Mouse (Mus musculus): ENCODE data around the gene Zdhhc17.
A peak's percentile ranks its signal among the peaks of the same experiment; 100 is the strongest.

Gene Zdhhc17

DNA sequence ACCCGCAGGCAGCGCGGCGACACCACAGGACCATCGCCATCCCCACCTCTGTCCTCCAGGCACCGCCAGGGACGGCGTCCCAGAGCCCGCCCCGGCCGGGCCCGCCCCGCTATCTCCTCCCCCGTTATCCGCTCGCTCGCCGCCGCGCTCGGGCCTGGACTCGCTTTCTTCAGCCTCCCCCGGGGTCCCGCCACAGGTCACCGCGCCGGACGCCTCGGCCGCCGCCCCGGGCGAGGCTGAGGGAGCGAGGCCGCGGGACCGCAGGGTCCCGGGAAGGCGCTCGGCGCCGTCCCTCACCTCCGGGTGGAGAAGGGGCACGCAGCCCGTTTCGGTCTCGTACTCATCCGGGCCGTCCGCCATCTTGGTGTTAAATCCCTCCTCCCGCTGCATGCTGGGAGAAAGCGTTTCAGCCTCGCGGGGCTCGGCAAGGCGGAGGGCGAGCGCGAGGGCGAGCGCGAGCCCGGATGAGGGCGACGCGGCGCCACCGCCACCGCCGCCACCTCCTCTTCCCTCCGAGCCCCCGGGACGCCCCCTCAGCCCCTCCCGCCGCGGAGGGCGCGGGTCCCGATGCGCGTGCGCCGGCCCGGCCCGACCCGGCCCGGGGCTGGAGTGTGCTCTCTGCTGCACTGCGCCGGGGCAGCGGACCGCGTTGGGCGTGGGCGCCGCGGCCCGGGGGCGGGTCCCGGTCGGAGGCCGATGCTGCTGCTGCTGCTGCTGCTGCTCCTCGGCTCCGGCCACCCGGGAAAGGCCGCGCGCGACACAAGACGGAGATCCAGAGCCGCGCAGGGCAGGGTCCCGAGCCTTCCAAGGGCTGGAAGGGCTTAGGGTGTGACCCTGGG is at the start of gene Zdhhc17:
Gene Zdhhc17, minus strand, starts transcription at position 500 of the 839 bp plus-strand sequence.
- DNase-seq (ENCODE audit: low spot score in 2 of 2), result peak; percentile 85 to 86

DNA sequence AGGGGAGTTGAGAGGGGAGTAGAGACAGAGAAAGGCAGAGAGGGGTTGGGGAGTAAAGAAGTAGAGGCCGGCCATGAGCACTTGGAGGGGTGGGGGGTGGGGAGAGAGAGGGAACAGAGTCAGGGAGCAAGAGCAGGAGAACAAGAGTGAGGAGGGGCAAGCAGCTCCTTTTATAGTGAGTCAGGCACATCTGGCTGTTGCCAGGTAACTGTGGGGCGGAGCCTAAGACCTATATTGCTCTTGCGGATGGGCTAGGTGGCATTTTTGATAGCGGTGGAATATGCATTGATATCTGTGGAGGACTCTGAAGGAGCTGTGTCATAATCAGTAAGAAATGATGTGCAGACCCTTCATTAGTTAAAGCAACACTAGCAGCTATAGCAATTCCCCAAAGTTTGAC is 45.8 kb upstream of the Zdhhc17 start:
- no peak for DNase-seq (ENCODE audit: low spot score in 2 of 2)

DNA sequence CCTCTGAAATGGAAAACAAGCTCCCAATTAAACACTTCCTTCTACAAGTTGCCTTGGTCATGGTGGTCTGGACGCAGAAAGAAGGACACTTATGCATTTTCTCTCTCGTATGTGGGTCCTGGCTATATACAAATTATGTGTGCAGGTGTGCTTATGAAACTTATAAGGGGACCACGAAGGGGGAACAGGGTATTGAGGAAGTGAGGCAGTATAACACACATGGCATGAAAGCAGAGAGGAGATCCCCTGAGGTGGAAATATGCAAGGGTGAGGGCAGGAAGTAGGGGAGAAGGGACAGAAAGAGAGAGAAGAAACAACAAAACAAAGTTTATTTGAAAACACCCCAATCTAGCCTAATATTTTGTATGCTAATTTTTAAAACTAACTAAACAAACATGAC is 41.7 kb upstream of the Zdhhc17 start:
- DNase-seq (ENCODE audit: low spot score in 2 of 2), result no peak

DNA sequence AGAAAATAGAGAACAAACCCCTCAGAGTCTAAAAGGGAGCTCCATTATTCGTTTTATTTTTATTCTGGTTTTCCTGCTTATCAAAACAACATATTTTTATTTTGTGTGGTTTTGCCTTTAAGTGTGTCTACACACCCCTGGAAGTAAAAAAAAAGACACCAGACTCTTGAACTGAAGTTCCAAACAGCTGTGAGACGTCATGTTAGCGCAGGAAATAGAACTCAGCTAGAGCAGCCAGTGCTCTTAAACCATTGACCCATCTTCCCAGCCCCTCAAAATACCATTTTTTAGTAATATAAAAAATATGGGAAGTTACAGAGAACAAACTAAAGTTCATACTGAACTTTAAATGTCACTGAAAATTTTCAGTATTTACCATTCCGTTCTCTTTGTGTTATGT is 40.6 kb upstream of the Zdhhc17 start:
- no peak for DNase-seq (ENCODE audit: low spot score in 2 of 2)

DNA sequence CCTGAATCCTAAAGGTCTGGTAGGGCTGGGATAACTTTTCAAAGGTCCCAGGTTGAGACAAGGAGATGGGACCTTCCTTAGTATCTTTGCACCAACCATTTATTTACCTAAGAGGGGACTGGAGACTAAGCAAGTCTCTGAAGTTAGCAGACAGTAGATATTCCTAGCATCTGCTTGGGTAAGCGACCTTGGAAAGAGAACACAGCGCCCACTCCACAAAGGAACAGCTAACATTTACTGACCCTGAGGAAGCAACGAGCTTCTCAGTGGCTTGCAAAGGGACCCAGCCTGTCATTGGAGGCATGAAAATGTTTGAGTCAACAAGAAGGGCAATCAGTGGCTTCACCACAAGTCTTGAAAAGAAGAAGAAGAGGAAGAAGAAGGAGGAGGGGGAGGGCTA is 40.1 kb upstream of the Zdhhc17 start:
- DNase-seq (ENCODE audit: low spot score in 2 of 2), result no peak

DNA sequence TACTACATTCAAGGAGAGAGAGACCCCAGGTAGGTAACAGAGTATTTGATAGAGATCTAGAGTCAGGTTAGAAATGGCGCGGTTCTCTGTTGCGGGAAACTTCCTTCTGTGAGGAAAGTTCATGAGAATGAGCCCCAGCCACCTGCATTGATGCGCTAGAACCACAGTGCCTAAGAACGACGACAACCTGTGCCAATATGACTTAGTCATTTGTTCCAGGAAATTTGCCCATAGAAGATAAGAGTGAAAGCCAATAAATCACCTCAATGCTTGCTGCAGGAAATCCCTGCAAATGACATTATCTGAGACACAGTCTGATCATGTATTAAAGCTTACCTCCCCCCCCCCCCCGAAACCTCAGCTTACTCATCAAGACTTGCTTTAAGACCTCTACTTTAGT is 38.0 kb upstream of the Zdhhc17 start:
- DNase-seq (ENCODE audit: low spot score in 2 of 2), result peak; percentile 13 to 16

DNA sequence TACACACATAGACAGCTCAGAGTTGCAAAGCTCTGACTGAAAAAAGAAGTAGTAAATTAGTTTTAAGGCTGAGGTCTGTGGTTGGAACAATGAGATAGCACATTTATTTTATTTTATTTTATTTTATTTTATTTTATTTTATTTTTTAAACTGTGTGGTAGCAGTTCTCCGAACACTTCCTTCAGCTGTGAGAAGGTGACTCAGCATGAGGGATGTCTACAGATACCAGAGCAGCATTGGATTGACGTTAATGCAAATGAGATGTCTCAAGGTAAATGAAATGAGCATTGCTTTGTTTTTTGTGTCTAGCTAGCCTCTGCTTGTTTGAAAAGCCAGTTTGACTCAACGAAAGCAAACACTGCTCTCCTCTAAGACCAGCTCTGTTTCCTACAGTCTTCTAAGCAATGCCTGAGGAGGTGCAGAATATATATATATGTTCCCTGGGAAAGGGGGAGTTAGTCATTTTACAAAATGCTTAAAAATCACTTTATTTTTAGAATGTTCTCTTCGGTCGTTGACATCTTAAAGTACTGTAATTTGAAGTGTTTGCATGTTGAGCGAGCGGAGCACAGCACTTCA is 30.2 kb upstream of the Zdhhc17 start:
- DNase-seq (ENCODE audit: low spot score in 2 of 2), result no peak

DNA sequence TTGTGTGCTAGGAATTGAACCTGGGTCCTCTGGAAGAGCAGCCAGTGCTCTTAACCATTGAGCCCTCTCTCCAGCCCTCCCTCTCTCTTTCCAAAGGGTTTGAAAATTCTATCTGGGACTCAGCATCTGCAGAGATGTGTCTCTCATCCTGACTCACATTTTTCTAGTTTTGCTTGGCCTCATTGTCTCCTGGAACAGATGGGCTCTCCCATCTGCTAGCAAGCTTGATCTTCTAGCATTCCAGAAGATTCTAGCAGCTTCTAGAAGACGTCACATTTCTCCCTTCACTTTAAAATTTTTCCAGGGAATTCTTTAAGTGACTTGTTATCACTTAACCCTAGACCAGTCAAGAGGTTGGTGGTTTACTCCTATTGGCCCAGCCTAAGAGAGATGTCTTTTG is 26.9 kb upstream of the Zdhhc17 start:
- no peak for DNase-seq (ENCODE audit: low spot score in 2 of 2)

DNA sequence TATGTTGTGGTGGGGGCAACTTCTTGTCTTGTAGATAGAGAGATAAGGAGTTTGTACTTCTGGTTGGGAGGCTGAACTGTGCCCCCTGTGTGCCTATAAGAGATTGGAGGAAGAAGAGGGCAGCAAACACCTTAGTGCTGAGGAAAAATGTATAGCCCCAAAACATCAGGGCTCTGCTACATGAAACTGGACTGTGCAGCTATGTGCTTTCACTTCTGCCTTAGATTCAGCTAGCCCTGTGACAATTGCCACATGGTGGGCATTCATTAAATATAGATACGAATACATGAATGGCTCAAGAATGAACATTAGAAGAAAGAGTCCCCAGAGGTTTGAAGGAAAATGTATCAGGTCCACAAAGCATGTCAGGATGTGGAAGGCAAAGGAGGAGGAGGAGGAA is 25.2 kb upstream of the Zdhhc17 start:
- DNase-seq (ENCODE audit: low spot score in 2 of 2), result no peak

DNA sequence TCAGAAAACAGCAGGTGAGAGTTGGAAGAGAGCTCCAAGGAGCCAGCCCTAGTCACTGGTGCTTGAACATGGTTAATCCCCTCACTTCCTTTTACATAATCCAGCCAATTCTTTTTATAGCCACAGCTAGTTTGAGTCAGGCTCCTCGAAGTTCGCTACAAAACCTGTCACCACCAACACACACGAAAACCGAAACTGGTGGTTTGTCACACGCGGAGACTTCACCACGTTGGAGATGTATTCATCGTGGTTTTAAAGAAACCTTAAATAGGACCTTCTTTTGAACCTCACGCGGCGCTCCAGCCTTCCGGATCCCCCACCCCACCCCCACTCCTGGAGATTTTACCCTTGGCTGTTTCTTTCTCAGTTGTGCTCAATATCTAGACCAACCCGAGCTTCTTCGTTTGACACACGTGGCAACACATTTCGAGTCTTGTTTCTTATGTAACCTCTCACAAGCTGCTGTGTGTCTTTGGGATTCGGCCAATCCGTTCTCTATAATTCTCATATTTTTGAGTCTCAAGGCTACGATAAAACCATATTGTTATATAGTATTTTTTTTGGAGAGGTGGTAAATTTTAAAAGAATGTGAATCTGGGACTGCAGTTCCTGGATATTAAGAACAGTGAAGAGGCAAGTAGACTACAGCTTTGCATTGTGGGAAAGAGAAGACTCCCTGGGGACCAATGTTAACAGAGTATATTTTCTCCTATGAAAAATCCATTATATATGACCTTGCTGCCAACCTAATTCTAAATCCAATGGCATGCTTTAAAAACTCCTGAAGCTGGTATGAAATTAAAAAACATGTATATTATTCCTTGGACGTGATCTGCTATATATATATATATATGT is 21.8 kb upstream of the Zdhhc17 start:
- DNase-seq (ENCODE audit: low spot score in 2 of 2), result no peak

DNA sequence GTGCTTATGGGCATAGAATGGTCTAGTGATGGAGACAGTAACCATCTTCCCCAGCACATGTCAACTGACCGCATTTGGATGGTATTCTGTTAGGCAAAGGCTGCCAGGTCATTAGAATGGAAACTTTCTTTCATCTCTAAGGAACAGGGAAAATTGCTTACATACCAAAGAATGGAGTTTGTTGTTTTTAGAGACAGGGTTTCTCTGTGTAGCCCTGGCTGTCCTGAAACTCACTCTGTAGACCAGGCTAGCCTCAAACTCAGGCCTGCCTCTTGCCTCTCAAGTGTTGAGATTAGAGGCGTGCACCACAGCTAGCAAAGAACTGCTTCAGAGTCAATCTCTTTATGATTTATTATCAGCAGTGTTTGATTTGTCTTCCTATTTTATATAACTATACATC is 20.9 kb upstream of the Zdhhc17 start:
- DNase-seq (ENCODE audit: low spot score in 2 of 2), result no peak

DNA sequence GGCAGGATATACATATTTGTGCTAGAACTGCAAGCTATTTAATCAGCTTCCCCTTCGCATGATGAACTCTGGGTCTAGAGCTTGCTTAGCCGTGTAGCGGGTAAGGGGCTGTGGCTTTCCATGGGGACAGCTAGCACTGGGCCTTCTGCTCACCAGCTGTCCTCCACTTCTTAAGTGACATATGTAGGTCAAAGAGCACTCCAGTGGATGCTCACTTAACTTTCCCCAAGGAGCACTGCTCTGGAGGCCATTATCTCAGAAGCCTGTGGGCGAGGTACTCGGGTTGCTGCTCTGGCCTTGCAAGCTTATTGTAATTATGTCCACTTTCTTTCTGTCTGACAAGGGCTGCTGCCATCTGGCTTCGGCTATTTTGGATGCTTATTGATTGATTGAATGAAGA is 16.2 kb upstream of the Zdhhc17 start:
- DNase-seq (ENCODE audit: low spot score in 2 of 2), result no peak

DNA sequence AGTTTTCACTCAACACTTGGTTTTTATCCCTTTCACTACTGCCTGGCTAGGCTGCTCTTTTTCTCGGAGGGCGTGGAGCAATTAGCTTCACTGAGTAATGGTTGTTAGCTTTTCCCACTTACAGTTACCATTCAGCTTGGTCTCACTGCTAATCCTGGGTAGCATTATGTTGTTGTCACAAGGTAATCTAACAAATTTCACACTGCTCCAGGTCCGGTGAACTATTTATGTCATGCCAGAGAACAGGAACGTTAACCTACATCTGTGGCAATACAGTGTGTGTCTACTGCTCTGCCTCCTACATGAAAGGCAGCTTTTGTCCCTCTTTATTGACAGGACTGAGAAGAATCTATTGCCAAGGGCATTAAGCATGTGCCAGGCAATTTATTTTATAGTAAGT is 14.8 kb upstream of the Zdhhc17 start:
- no peak for DNase-seq (ENCODE audit: low spot score in 2 of 2)

DNA sequence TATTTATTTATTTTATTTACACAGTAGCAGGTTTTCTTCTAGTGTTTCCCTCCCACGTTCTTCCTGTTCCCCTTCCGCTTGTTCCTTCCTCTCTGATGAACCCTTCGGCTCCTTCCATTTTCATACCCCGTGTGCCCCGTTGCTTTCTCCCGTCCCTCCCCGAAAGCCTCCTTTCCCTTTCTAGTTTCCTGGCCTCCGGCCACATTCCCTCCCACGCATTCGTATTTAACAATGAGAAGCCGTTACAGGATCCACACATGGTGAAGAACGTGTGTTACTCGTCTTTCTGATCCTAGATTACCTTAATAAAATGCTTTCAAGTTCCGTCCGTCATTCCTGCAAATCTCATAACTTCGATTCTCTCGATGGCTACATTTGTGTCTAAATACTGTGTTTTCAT is 4.5 kb upstream of the Zdhhc17 start:
- no peak for DNase-seq (ENCODE audit: low spot score in 2 of 2)

DNA sequence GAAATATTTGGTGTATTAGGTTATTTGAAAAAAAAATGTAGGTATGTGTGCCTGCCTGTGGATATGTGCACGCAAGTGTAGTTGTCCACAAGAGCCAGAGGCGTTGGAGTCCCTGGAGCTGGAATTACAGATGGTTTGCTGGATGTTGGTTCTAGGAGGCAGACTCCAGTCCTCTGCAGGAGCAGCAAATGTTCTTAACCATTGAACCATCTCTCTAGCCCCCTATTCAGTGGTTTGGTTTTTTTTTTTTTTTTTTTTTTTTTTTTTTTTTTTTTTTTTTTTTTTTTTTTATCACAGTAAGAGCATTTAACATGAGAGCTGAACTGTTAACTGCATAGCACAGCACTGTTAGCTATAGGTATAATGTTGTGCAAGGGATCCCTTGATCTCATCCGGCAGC is 3.3 kb upstream of the Zdhhc17 start:
- no peak for DNase-seq (ENCODE audit: low spot score in 2 of 2)

DNA sequence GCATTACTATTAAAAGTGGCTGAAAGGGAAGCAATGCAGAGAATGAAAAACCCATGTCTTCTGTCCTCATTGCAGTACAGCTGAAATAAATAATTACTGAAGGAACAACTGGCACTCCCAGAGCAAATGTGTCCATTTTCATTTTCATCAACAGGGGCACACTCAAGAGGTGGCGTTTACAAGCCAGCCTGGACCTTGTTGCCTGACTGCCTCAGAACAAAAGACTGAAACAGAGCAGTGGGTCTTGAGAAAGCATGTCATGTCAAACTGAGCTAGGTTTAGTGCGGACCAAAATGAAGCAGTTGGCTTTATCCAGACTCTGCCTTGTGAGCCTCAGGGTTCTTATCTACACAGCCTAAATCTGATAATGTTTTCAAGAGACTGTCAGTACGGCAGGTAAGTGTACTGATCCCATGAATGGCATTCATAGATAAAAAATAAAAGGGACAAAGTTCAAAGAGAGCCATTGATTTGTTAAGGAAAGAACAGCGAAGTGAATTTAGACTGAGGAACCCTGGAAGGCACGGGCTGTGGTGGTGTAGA is 2.6 kb upstream of the Zdhhc17 start:
- no peak for DNase-seq (ENCODE audit: low spot score in 2 of 2)

DNA sequence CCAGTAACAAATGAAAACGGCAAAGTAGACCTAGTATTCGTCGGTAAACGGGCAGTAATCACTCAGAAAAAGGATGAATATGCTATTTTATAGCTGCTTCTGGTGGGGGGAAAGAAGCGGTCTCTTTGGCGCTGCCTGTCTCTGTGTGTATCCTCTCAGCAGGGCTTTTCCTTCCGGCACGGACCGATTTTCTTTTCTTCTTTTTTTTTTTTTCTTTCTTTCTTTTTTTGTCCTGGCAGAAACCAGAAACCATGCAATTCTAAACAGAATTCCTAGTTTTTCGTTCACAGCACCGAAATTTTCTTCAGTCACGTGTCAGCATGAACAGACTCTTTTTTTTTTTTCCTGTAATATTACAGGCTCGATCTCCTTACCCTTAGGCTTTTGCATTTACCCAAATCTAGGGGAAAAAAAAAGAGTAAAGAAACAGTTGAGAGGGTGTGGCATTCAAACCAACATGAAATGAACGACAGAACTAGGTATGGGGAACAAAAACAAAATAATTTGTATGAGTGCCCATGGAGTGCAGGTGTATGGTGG is 1.4 kb upstream of the Zdhhc17 start:
- DNase-seq (ENCODE audit: low spot score in 2 of 2), result no peak

DNA sequence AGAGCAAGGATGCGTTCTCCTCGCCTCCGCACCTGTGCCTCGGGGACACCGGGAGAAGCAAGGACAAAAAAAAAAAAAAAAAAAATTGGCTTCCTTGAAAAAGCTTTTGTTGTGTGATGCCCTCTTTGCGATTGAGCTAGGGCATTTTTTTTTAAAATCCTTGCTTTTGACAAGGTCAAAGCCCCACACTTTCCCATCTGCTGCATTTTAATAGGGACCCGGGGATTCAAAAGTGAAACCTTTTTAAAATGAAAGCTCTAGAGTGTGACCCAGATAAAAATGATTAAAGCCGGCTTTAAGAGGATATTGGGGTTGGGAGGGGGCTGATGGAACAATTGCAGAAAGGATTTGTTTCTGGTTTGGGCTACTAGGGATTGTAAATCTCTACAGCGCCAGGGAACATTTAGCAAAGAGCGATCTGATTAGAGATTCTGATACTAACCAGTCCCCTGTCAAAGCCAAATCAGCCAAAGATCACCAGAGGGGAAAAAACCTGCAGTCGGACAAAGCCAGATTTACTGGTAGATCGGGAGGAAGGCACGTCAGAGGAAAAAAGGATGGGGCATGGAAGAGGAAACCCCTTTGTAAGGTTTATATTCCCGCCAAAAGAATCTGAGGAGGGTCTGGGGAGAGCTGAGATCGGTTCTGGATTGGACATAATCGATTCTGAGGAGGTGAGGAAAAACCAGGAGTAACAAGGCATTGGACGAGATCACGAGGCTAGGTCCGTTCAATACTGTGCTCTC is 713 bp upstream of the Zdhhc17 start:
- DNase-seq (ENCODE audit: low spot score in 2 of 2), result no peak

DNA sequence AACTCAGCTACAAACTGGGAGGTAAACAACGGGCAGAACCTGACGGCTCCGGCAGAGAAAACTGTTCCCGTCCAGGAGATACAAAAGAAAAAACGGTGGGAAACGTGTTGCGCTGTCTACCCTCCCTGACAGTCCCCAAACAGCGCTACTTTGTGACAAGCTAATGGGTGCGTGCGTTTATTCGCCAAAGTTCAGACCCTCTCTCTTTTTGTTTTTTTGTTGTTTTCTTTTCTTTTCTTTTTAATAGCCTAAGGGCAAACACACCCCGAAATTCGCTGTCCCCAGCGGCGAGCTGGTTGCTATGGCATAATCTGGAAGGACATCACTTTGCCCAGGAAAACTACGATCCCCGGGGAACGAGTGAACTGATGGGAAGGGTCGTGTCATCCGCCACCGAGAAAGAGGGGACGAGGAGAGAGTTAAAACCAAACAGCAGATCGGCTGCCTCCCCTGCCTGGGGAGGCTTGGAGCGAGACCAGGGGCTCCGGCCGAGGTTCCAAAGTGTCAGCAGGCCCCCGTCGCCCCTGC is 763 bp downstream of the Zdhhc17 start:
- no peak for DNase-seq (ENCODE audit: low spot score in 2 of 2)

DNA sequence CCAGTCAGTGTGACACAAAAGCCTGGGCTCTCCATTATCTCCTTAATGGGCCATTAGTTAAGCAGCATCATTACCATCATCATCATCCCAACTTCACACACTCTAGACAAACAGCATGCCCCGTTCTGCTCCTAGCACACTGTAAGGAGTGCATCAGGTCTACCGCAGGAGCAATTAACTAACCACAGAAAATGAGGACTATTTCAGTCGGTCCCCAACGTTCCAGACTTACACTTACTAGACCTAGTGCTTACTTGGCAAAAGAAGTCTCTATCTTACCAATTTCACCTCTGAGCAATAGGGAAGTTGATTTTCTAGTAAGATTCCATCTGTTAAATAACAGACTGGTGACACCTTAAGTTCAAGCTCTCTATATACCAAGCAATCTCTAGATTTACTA is 2.3 kb downstream of the Zdhhc17 start:
- no peak for DNase-seq (ENCODE audit: low spot score in 2 of 2)

Measured in urinary bladder, postnatal 36 days (tissue).